Mouse (Mus musculus): Measurements from ENCODE around the gene Golga4.

Golga4 gene

DNA sequence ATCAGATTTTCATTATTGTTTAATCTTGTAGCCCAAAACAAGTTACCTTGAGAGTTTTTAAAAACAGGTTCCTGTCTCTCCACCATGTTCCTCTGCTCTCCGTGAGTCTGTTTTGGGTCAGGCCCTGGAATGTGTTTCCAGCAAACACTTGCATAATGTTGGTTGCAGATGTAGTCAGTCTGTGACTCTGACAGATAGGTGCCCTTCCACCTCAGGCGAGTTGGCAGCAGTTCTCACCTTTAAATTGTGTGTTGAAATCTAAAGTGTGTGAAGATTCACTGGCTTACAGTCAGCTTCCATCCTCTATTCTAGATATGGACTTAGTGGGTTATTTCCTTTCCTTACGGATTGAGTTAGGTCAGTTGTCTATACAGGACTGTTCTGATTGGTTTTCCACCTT, 23.7 kb downstream of the Golga4 start:
- DNase-seq (ENCODE audit: low spot score) = no peak

DNA sequence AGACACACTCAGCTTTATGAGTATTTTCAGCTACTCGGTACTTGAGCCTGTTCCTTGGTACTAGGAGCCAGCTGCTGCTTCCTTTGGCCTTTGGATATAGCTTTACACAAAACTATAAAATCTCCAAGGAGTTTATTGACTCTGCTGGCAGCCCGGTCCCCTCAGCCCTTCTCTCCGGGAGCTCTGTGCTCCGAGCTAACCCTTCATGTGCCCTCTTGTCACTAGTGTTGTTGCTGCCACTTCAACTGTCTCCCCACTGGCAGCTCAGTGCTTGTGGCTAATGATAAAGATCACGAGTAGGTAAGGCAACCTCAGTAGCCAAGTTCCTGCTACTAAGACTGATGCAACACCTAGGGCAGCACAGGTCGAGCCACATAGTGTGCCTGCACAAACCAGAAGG, 24.6 kb downstream of the Golga4 start:
- no peak for DNase-seq (ENCODE audit: low spot score)

DNA sequence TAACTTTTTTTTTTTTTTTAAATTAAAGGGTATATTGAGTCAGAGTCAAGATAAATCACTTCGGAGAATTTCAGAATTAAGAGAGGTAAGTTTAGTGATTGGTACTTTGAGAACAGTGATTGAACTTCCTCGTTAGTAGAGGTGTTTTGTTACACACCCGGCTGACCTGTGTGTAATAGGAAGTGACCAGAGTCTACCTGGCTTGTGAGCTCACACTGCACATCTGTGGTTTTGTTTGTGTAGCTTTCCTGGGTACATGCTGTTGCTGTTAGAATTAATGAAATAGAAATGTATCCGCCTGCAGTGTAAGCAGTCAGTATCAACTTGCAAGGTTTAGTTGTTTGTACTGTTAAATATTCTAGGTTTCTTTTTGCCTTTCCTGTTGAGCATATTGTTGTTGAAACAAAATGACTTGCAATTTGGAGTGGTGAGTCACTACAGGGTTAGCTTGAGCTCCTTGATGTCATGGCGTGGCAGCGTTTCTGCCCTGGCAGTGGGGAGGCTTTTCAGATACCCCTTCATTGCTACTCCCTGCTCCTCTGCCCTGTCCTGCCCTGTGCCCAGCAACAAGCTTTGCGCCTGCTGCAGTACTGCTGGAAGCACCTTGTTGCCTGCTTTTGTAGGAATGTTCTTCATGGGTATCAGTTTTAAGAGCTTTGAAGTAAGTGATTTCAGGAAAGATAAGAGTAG, 26.6 kb downstream of the Golga4 start:
- DNase-seq (ENCODE audit: low spot score) = no peak

DNA sequence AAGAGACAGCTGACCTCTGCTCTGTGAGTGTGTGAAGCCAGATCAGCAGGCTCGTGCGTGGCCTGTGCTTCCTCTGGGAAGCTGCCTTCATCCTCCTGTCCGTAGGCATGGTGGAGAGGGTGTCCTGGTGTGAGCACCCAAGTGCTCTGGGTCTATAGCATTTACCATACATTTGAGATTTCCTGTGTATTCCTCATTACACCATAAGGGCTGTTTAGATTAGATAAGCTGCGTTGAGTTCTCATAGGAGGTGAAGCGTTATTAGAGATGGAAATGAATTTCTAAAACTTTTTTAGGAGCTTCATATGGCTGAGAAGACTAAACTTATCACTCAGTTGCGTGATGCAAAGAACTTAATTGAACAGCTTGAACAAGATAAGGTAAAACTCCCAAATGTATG, 30.9 kb downstream of the Golga4 start:
- DNase-seq (ENCODE audit: low spot score) = no peak

DNA sequence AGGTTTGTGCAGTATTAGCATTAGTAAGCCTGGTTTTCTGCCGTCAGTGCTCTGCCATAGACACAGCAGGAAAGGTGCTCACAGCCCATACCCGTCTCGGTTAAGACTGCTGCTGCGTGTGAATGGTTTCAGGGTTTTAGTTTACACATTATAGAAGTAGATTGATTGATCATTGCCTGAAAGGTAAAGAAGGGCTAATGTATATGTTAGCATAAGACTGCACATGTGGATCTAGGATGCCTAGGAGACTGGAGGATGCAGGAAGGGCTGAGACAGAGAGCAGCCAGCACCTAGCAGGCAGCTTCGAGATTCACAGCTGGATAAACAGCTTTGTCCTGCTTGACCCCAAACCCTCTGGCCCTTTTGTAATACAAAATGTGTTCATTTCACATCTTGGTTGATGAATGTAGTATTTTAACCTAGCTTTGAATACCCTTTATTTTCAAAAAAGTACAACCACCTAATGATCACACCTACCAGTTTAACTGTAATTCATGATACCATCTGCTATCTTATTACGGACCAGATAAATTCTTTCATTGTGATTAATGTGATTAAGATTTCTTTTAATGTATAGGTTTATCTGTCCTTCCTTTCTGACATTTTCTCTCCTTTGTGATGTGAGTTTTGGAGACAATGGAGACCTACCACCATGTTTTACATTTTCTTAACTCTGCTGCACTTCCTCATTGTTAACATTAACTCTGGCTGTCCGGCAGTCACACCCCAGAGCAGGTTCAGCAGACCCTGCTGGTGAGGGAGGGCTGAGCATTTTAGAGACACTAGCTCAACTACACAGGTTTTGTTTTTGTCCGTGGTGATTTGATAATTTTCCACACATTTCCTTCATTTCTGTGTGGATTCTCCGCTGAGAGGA, 31.6 kb downstream of the Golga4 start:
- DNase-seq (ENCODE audit: low spot score) = no peak

DNA sequence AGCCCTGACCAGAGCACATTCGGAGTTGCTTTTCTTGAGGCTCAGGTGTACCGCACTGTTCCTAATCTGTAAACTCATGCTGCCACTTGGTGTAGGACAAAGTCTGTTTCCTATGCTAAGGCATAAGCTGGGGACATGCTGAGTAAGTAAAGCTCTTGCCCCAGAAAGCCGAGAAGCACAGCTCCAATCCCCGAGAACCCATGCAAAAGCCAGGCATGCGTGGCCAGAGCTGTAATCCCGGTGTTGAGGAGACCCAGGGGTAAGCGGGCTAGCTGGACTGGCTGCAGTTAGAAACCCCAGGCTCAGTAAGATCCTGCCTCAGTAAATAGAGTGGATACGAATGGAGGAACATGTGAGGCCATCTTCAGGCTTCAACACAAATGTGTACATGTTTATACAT, 35.8 kb downstream of the Golga4 start:
- DNase-seq (ENCODE audit: low spot score) = no peak

DNA sequence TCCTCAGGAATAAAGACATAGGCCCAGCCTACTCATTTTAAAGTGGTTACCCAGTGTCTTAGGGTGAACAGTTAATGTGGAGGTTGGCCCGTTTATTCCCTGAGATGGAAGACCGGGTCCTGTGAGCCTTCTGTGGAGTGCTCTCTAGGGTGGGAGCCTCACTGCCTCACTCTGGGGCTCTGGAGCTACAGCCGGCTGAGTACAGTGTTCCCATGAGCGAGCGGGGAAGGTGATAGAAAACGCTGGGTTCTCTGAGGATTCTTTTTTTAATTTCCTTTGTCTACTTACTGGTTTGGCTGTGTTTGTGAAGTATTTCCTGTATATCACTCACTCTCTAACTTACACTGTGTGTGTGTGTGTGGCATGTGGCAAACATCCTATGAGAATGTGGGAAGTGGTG, 39.1 kb downstream of the Golga4 start:
- DNase-seq (ENCODE audit: low spot score) = no peak

DNA sequence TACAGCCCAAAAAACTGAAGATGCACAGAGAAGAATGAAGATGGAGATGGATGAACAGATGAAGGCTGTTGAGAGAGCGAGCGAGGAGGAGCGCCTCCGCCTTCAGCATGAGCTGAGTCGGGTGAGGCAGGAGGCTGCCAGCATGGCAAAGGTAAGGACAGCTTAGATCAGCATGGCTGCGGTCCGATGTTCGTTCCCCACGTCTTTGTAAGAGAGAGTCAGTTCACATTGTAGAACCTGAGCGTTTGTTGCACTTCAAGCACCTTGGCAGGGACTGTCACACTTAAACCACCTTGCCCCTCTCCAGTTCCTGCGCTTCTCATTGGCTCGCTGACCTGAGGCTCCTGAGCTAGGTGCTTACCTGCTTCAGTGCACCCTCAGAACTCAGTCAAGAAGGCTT, 42.6 kb downstream of the Golga4 start:
- no peak for DNase-seq (ENCODE audit: low spot score)

DNA sequence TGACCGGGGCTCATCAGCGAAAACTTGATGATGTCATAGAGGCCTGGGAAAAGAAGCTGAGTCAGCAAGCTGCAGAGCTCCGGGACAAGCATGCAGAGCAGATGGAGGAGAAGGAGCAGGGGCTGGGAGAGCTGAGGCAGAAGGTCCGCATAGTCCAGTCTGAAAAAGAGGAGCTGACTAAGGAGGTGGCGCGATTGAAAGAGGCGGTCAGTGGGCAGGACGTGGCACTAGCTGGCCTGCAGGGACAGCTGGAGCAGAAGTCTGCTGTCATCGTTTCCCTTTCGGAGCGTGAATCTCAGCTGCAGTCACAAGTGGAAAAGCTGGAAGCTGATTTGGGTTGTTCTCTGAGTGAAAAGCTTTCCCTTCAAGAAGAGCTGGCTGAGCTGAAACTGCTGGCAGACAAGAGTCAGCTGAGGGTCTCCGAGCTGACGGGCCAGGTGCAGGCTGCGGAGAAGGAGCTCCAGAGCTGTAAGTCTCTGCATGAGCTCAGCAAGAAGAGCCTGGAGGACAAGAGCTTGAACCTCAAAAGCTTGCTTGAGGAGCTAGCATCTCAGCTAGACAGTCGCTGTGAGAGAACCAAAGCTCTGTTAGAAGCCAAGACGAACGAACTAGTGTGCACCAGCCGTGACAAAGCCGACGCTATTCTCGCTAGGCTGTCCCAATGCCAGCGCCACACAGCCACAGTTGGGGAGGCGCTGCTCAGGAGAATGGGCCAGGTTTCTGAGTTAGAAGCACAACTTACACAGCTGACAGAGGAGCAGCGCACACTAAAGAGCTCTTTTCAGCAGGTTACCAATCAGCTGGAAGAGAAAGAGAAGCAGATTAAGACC, 51.1 kb downstream of the Golga4 start:
- no peak for DNase-seq (ENCODE audit: low spot score)

DNA sequence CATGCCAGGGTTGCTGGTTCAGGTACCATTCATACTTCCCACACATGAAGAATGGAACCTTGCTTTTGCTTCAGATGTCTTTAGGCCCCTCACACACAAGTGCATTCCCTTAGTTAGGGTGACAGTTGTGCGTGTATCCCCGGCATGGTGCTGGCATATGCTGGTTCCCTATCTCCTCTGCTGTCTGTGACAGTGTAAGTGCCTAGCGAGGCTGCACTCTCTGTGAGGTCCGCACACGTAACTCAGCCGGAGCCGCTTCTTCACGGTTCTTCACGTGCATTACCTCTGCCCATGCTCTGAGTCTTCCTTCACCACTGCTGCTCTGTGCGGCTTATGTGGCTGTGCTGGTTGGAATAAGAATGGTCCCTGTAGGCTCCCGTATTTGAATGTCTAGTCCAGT, 57.3 kb downstream of the Golga4 start:
- DNase-seq (ENCODE audit: low spot score) = no peak

DNA sequence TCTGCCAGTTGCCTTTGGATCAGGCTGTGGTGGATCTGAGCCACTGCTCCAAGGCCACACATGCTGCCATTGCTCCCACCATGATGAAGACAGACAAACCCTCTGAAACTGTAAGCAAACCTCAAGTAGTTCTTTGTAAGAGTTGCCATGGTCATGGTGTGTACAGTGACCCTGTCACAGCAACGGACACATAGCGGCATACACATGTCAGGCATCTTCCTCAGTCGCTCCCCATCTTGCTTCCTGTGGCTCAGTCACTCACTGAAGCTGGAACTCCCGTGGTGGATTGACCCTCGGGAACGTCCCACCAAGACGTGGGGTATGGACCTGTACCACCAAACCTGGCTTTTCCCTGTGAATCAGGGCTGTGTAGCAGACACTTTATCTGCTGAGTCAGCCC, 57.8 kb downstream of the Golga4 start:
- DNase-seq (ENCODE audit: low spot score) = no peak

DNA sequence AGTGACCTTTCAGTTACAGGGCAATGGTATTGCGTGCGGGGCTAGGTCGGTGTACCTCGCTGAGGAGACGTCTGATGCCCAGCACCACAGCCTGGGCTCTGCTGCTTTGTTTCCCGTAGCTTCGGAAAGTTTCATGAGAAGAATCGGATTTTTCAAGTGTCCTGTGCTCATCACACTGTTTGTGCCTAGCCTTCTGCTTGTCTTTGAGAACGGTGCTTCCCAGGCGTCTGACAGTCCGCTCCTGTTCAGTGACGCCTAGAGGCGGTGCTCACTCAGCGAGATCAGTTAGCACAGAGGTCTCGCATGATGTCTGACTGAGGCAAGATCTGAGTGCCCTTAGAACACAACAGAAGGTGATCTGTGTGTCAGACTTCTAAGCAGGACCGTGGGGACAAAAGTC, 58.6 kb downstream of the Golga4 start:
- no peak for DNase-seq (ENCODE audit: low spot score)

DNA sequence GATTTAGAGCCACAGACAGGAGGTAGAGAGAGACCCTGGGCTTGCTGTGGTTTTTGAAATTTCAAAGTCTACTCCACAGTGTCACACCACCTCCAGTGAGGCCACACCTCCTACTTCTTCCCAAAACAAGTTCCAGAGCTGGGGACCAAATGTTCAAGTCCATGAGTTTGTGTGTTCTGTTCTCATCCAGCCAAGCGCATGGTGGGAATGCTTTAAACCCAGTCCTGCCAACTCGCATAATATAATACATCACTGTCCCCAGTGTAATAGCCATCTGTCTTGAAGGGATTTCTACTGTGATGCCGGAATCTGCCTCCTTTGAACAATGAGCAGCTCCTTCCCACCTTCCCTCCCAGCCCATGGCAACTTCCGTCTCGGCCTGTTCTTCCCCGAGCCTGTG, 63.3 kb downstream of the Golga4 start:
- DNase-seq (ENCODE audit: low spot score) = no peak

DNA sequence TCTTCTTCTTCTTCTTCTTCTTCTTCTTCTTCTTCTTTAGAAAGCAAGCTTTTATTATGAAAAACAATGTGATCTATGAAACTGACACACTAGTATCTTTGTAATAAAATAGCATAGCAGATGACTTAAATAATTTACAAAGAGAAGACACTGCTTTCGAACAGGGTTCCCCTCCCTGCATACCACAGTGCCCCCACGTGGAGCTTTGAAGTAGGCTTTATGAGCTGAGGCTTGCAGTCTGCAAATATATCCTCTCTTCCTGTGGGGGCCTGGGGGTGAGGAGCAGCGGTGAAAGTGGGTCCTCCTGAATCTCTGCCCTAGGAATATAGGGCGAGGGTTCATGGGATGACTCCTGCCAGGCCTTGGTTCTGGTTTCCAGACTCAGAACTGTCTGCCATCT, 64.8 kb downstream of the Golga4 start:
- no peak for DNase-seq (ENCODE audit: low spot score)

DNA sequence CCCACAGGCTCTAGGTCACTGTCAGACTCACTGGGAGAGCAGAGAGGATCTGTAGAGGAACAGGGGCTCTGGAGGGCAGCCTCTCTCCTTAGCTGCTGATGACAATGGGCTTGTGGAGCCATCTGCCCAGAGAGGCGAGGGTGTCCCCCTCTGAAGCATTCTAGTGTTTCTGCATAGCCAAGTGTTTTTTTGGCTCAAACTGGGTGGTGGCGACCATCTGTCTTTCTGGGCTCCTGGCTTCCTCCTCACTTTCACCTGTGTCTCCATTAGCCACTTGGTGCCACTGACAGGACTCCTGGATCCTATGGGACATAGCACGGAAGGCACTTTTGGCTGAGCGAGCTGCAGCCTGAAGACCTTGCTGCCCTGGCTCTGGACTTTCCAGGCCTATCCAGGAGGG, 65.6 kb downstream of the Golga4 start:
- DNase-seq (ENCODE audit: low spot score) = no peak

DNA sequence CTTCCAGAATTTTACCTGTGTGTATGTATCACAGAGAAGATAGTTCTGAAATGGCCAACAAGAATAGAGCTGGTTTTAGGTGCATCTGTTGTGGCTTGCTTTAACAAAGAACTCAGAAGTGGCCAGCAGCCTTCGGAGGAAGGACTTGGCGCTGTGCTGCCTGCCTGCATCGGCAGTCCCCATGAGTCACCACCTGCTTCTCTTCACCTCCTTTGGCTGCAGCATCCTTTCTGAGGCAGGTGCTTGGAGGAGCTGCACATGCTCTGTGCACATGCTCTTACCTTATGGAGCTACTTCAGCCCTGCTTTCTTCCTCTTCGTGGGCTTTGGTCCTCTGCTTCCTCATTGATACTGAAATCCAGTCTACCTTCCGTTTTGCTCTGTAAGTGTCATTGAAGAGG, 68.8 kb downstream of the Golga4 start:
- no peak for DNase-seq (ENCODE audit: low spot score)

DNA sequence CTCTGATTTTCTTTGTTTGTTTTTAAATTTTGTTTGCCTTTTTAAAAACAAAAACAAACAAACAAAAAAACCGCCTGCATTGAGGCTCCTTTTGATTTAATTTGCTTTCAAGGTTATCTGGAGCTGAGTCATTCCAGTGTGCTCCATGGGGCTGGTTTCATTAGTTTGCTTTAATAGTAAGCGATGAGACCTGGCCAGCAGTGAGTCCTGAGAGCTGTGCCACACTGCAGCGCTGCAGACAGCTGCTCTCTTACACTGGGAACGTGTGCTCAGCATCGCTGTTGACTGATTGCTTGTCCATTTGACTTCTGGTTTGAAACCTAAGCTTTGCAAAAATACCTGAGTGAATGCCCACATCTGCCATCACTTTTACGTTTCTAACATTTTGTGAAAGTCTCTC, 74.3 kb downstream of the Golga4 start:
- no peak for DNase-seq (ENCODE audit: low spot score)

DNA sequence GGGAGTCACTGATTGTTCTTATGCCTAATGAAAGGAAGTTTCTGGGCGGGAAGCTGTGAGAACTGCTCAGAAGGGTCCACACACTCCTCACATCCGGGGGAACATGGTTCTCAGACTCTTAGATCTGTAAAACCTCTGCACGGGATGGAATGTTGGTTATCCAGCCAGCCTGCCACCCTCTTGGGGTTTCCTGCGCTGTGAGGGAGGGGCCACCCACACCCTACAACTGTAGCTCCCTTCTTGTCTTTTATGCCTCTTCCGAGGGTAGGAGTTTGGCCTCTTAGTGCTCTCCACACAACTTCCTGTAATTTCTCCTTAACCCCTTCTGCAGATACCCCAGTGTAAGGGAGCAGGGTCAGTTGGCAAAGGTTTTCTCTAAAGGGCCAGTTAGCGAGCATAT, 76.7 kb downstream of the Golga4 start:
- DNase-seq (ENCODE audit: low spot score) = no peak

DNA sequence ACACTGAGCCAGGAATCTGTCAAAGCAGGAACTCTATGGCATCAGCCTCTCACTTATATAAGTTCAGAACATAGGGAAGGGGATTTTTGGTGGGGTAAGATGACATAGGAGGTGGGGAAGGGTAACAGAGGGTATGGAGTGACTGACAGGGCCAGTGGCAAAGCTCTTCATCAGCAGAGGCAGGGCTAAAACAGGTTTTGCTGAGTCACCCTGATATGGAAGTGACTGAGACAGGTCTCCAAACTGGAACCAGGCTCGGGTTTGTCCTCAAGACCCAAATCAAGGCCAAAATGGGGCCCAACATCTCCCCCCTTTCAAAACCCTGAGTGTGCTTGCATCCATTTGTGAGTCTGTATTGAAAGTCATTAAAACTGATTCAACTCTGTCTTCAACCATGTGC, 78.8 kb downstream of the Golga4 start:
- no peak for DNase-seq (ENCODE audit: low spot score)

DNA sequence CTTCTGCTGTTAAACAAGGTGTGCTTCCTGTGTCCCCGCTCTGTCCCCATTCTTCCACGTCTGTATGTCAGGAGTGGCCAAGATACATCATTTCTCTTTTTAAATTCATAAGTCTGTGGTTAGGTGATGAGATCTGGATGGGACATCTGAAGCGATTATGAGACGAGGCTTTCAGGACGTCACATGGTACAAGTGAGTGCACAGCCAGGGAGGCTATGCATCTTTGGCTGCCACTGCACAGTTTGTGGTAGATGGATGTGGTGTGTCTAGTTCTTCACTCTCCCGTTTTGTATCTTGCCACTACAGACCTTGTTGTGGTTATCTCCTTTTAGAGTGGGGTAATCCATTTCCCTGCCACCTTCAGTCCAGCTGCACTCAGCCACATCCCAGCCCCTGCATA, 79.9 kb downstream of the Golga4 start:
- DNase-seq (ENCODE audit: low spot score) = no peak

DNA sequence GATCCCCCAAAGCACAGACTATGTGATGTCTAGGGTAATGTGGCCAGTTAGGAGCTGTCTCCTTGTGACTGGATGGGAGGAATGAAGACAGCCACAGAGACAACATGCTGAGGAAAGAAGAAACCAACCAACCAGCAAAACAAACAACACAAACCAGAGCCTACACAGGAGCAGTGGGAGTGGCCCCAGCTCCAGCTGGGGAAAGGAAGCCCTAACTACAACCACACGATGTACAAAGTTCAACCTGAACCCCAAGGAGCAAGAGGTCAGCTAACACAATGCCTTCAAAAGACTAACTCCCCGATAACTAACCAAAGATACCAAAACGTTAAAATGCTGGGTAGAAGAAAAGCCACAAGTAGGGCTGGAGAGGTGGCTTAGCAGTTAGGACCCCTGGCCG, 81.0 kb downstream of the Golga4 start:
- no peak for DNase-seq (ENCODE audit: low spot score)

DNA sequence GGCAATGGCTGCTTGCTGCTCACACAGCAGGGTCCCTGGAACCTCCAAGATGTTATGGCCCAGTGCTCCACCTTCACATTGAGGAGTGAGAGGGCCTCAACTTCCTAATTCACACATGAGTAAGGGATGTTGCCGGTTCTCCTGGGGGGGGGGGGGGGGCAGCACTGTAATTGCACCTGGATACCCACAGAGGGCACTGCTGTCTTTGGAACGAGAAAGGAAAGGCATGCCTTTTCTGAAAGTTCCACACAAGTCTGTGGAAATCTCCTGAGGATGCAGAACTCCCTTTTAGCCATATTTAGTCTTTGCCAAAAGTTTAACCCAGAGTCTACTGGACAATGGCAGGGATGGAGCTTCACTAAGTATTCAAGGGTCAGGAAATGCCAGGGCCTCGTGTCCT, 83.2 kb downstream of the Golga4 start:
- DNase-seq (ENCODE audit: low spot score) = no peak

DNA sequence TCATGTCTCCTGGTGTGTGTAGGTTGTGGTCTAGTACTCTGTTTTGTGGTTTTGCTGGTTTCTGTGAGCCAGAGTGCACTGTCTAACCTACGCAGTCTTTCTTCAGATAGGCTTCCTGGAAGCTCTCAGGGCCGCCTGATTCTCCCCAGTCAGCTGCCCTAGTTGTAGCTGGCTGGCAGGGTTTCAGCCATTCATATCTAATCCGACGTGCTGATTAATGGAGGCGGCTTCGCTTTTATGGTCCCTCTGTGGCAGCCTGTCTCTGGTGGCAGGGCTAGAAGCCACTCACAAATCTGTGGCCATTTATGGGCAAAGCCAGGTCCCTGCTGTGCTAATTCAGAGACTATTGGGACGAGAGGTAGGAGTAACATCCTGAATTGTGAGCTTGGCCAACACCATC, 84.2 kb downstream of the Golga4 start:
- DNase-seq (ENCODE audit: low spot score) = no peak

Data from ovary, postnatal 14 days (tissue).